Mouse (Mus musculus) midbrain, embryonic 11.5 days (tissue): ENCODE data around the gene Gna11. TPM values are rescaled to one million over a fixed set of nuclear protein-coding genes. Genes with fewer than 3 reads are reported as not detected.
A peak's percentile ranks its signal among the peaks of the same experiment; 100 is the strongest.

Experiments used
- ATAC-seq: fragments of 200-750 bp; cut with Nextera tagmentation; 2 replicates; pipeline ENCODE4 v1.8.0; 2017; ENCODE audit warnings: moderate TSS enrichment, moderate library complexity; ENCODE audit not compliant: low FRiP score
- DNase-seq: peaks from one replicate; pipeline ENCODE4 v3.0.0; 2015; ENCODE audit warnings: low spot score; ENCODE audit errors: missing footprints
- H3K27ac ChIP-seq: fragments of 300-500 bp; sonication (generic); 2 replicates; pipeline ENCODE4 v1.5.1; 2014; ENCODE audit warnings: low read depth, low read length
- H3K27me3 ChIP-seq: fragments of 300-500 bp; sonication (generic); 2 replicates; pipeline ENCODE4 v1.6.1; 2014; ENCODE audit warnings: mild to moderate bottlenecking, low read length, moderate library complexity, mixed read lengths; ENCODE audit not compliant: control insufficient read depth, insufficient read depth
- H3K36me3 ChIP-seq: fragments of 300-500 bp; sonication (generic); 2 replicates; pipeline ENCODE4 v1.6.1; 2014; ENCODE audit warnings: mild to moderate bottlenecking, low read length, moderate library complexity, mixed read lengths; ENCODE audit not compliant: control insufficient read depth, insufficient read depth
- H3K4me1 ChIP-seq: fragments of 300-500 bp; sonication (generic); 2 replicates; pipeline ENCODE4 v1.6.1; 2014; ENCODE audit warnings: low read length; ENCODE audit not compliant: control insufficient read depth, insufficient read depth
- H3K4me2 ChIP-seq: fragments of 300-500 bp; sonication (generic); 2 replicates; pipeline ENCODE4 v1.6.1; 2014; ENCODE audit warnings: mild to moderate bottlenecking, moderate library complexity
- H3K4me3 ChIP-seq: fragments of 300-500 bp; sonication (generic); 2 replicates; pipeline ENCODE4 v1.5.1; 2014; ENCODE audit warnings: low read depth, low read length
- H3K9ac ChIP-seq: fragments of 300-500 bp; sonication (generic); 2 replicates; pipeline ENCODE4 v1.6.1; 2014; ENCODE audit warnings: low read length
- H3K9me3 ChIP-seq: fragments of 300-500 bp; sonication (generic); 2 replicates; pipeline ENCODE4 v1.6.1; 2016; ENCODE audit warnings: low read length; ENCODE audit not compliant: control insufficient read depth
- WGBS: fragments of 180-500 bp; shearing (Covaris S2); extraction: QIAGEN DNeasy Blood & Tissue Kit; methylation state at CpG from one replicate; pipeline ENCODE4 v1.1.7; 2014; 5-methylcytosine and 5-hydroxymethylcytosine counted together
- polyA plus RNA-seq: library from polyadenylated mRNA; unstranded; fragments of >200 nt; fragmentation: Nextera tagmentation; extraction: Ambion mirVana; gene quantifications from 2 replicates; pipeline ENCODE4 v1.2.1, GENCODE M21; 2014

Gna11 gene
- polyA plus RNA-seq, 1 experiment from 2014 or later: 59.3 TPM

- Histone ChIP-seq H3K27me3 (no peaks in the 10 kb centered on the region; the same call in 1 of the 2 replicates), H3K27ac (no peak overlapping the region), H3K9me3 (no peaks in the 10 kb centered on the region), H3K4me1 (no peaks in the 10 kb centered on the region), H3K4me2 (no peak overlapping the region), H3K9ac (no peak overlapping the region), H3K36me3 (no peaks in the 10 kb centered on the region), H3K4me3 (no peak overlapping the region)
- no peak for ATAC-seq
- no peak for DNase-seq
- WGBS: 81% methylated on average over 15 of the region's 15 CpGs
These were observed 39.9 kb downstream of the Gna11 start for GRCm38 (mm10) chr10:81505016-81505664.

DNA sequence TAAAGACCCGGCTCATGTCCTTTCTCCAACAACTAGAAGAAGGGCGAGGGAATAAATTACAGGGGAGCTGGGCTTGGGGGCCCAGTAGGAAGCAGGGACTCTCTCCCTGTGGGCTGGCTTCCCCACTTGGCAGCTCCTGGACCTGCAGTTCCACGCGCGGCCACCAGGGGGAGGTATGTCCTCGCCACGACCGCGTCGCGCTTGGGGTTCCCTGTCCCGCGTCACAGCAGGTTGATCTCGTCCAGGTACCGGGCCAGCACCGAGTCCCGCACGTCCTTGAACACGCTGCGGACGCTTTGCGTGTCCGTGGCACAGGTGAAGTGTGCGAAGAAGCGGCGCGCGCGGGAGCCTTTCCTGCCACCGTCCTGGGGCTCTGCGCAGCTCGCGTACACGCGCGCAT is 42.3 kb downstream of the Gna11 start:
- 9% methylated on average over 36 of the region's 36 CpGs for WGBS
- H3K4me3 ChIP-seq: peak overlapping the region; percentile 28
- peak; percentile 39 for ATAC-seq

DNA sequence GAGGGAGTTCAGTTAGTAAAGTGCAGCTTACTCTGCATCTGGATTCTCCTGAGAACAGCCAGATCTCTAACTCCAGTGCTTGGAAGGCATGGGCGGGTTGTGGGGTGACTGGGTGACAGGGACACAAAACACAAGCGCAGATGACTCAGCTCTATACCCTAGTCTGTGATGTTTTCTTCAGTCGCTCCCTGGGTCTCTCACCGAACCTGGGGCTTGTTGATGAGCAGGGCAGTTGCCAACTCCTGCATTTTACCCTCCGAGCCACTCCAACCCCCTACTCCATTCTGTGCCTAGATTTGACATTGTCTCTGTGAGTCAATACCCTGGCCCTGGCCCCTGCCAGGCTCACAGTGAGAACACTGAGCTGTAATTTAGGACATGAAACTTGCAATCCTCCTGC is 43.1 kb downstream of the Gna11 start:
- H3K9ac ChIP-seq: no peak overlapping the region
- ATAC-seq: no peak
- H3K27me3 ChIP-seq: no peaks in the 10 kb centered on the region; the same call in 1 of the 2 replicates
- H3K27ac ChIP-seq: no peak overlapping the region
- 85% methylated on average over 5 of the region's 5 CpGs for WGBS
- no peaks in the 10 kb centered on the region for H3K9me3 ChIP-seq
- DNase-seq: no peak
- no peaks in the 10 kb centered on the region for H3K36me3 ChIP-seq
- H3K4me1 ChIP-seq: no peaks in the 10 kb centered on the region
- H3K4me2 ChIP-seq: no peak overlapping the region
- no peak overlapping the region for H3K4me3 ChIP-seq

More for the DNA sequence above, 42.3 kb downstream of the Gna11 start:
- no peaks in the 10 kb centered on the region for H3K4me1 ChIP-seq
- no peaks in the 10 kb centered on the region for H3K9me3 ChIP-seq
- H3K9ac ChIP-seq: peak overlapping the region; percentile 16; the same call in 1 of the 2 replicates
- no peak overlapping the region for H3K27ac ChIP-seq
- H3K36me3 ChIP-seq: no peaks in the 10 kb centered on the region
- DNase-seq: peak; percentile 99
- H3K4me2 ChIP-seq: peak overlapping the region; percentile 56
- H3K27me3 ChIP-seq: no peaks in the 10 kb centered on the region; the same call in 1 of the 2 replicates

GRCm38 (mm10) chr10:81500032-81500431 is 45.0 kb downstream of the Gna11 start, which contains the start of gene S1pr4:
S1pr4 (minus strand) TSS chr10:81500132.
- WGBS: 89% methylated on average over 2 of the region's 3 CpGs
- Histone ChIP-seq H3K9ac (no peak within 1 kb of the TSS), H3K4me3 (no peak within 1 kb of the TSS)

DNA sequence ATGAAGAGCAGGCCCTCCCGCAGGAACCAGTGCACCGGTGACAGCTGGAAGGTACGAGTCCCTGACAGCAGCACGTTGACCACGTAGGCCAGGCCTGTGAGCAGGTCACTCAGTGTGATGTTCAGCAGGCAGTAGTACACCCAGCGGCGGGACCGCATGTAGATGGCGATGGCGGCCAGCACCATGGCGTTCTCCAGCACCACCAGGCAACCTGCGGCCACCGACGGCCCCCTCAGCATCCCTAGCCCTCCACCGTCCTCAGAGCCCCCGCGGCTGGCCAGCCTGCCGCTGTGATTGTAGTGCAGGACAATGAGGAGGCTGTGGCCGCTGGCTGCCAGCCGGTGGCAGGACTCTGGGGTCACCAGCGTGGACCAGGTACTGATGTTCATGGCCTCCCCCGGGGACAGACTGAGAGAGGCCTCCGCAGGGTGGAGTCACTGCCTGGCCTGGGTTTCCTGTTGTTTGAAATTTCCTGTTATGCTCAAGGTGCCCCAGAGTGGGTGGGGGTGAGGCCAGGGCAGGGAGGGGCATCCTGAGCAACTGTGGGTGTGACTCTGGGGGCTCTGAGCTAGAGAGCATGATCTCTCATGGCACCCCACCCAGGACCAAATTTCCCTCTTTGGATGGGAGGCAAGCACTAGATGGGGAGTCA is 45.6 kb downstream of the Gna11 start:
- Histone ChIP-seq H3K9me3 (no peaks in the 10 kb centered on the region), H3K9ac (no peak overlapping the region), H3K4me1 (peaks cover 10% of the 10 kb centered on the region), H3K27me3 (no peaks in the 10 kb centered on the region; the same call in 1 of the 2 replicates), H3K4me3 (no peak overlapping the region), H3K27ac (no peak overlapping the region), H3K36me3 (no peaks in the 10 kb centered on the region), H3K4me2 (no peak overlapping the region)
- ATAC-seq (no peak), DNase-seq (no peak)
- WGBS: 81% methylated on average over 23 of the region's 23 CpGs

More at GRCm38 (mm10) chr10:81500032-81500431, 45.0 kb downstream of the Gna11 start, which contains the start of gene S1pr4:
- H3K27me3 ChIP-seq: no peaks in the 10 kb centered on the region; the same call in 1 of the 2 replicates
- peaks cover 6% of the 10 kb centered on the region for H3K4me1 ChIP-seq
- ATAC-seq (no peak), DNase-seq (no peak)
- H3K4me2 ChIP-seq: no peak within 1 kb of the TSS
- H3K9me3 ChIP-seq: no peaks in the 10 kb centered on the region
- no peaks in the 10 kb centered on the region for H3K36me3 ChIP-seq
- H3K27ac ChIP-seq: no peak within 1 kb of the TSS

- peaks cover 10% of the 10 kb centered on the region for H3K4me1 ChIP-seq
- H3K4me2 ChIP-seq: no peak overlapping the region
- H3K9ac ChIP-seq: no peak overlapping the region
- no peak for ATAC-seq
- no peaks in the 10 kb centered on the region for H3K9me3 ChIP-seq
- H3K4me3 ChIP-seq: no peak overlapping the region
- no peak overlapping the region for H3K27ac ChIP-seq
- WGBS: 86% methylated on average over 38 of the region's 38 CpGs
- no peaks in the 10 kb centered on the region; the same call in 1 of the 2 replicates for H3K27me3 ChIP-seq
- H3K36me3 ChIP-seq: no peaks in the 10 kb centered on the region
- no peak for DNase-seq
These were observed 46.4 kb downstream of the Gna11 start for GRCm38 (mm10) chr10:81498316-81499249.

DNA sequence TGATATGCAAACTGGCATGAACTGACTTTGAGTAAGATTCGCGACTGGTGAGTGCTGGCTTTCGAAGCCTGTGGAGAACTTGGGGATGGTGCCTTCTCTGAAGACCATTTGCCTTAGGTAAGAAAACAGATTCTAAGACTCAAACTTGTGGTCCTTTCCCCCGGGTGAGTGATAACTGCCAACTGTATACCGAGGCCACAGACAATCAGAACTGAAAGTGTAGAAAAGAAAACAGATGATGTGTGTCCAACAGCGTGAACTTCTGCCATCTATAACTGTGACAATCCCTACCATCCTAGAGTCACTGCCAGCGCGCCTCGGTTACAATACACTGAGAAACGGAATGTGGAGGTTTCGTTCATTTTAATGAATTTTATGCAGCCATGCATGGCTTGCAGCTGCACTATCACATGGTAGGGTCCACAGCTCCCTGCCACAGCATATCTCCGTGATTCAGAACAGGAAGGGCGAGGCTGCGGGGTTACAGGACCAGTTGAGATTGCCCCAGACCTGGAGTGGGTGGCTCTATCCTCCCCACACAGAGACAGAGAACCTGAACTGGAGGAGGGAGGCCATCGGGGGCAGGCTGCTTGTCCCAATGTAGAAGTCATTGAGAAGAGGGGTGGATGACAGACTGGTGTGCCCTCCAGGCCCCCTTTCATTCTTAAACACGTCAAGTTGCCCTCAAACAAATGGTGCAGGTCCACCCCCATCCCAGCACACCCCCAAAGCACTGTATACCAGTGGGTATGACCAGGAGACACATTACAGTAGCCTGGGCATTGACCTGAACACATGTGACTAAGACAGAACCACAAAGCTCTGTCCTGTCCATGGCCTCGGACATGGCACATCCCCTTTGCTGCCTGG is 47.4 kb downstream of the Gna11 start:
- Histone ChIP-seq H3K9me3 (no peaks in the 10 kb centered on the region), H3K27me3 (no peaks in the 10 kb centered on the region; the same call in 1 of the 2 replicates), H3K4me3 (no peak overlapping the region), H3K36me3 (peaks cover 3% of the 10 kb centered on the region; the same call in 1 of the 2 replicates), H3K27ac (no peak overlapping the region), H3K9ac (no peak overlapping the region), H3K4me2 (peak overlapping the region; percentile 46; the same call in 1 of the 2 replicates), H3K4me1 (peaks cover 10% of the 10 kb centered on the region)
- WGBS: 82% methylated on average over 17 of the region's 17 CpGs
- DNase-seq: no peak
- no peak for ATAC-seq

GRCm38 (mm10) chr10:81496969-81497368 is 48.0 kb downstream of the Gna11 start:
- no peak for ATAC-seq
- Histone ChIP-seq H3K9ac (peak overlapping the region; percentile 70), H3K4me3 (peak overlapping the region; percentile 83), H3K9me3 (no peaks in the 10 kb centered on the region), H3K4me2 (peak overlapping the region; percentile 46), H3K27ac (no peak overlapping the region), H3K4me1 (peaks cover 10% of the 10 kb centered on the region), H3K36me3 (peaks cover 8% of the 10 kb centered on the region), H3K27me3 (no peaks in the 10 kb centered on the region; the same call in 1 of the 2 replicates)
- WGBS: 44% methylated on average over 4 of the region's 4 CpGs
- DNase-seq: no peak
